Mouse (Mus musculus) cerebellum, adult (tissue): ENCODE measurements around the gene Pou6f2.

Experiments
- ATAC-seq: cut with Nextera tagmentation; 2 replicates; pipeline ENCODE4 v1.9.2; 2017; ENCODE audit warnings: mild to moderate bottlenecking, moderate library complexity, mixed read lengths; ENCODE audit not compliant: insufficient number of reproducible peaks, low FRiP score, low TSS enrichment

Gene Pou6f2

GRCm38 (mm10) chr13:18081443-18082119 lies 315.9 kb downstream of the Pou6f2 start:
- no peak for ATAC-seq
